Mouse (Mus musculus): ENCODE measurements around the gene Tmigd1. TPM values are rescaled to one million over a fixed set of nuclear protein-coding genes. Genes with fewer than 3 reads are reported as not detected.

Tmigd1 gene
- polyA plus RNA-seq, 1 experiment from 2014 or later = not detected

DNA sequence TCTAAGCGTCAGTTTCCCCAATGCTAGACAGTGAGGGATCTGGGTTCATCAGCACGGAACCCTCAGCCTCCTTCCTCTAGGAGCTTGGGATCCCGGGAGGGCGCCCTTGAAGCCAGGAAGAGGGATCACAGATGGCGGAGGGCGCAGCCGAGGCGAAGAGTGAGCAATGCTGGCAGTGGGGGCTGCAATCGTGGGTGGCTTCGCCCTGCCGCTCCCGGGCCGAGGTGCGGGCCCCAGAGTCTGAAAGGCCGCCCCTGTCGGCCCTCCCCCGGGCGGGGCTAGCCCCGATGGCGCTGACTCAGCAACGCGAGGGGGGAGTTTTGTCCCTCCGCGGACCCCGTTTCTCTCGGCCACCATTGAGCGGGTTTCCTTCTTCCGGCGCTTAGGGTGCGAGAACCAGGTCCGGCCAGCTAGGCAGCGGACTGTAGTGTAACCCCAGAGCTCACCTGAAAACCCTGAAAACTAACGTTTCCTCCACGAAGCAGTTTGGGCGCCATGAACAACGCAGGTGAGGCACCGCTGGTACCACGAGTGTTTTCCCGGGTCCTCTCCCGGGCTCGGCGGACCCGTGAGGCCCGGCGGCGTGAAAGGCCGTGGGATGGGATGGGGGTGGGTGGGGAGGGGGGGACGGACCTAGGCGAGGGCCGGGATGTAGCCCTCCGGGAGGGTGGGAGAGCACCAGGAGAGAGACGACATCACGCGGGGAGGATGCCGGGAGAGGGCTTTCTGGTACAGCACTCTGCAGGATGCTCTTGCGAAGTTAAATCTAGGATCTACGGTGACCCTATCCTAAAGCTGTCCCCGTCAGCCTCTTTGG lies 43.6 kb downstream of the Tmigd1 start:
- no peaks in the 10 kb centered on the region for H3K36me3 ChIP-seq (ENCODE audit: control insufficient read depth, insufficient read depth, low read length)
- H3K4me1 ChIP-seq (ENCODE audit: control insufficient read depth, insufficient read depth, low read length) = peaks cover 5% of the 10 kb centered on the region
- H3K9me3 ChIP-seq (ENCODE audit: control insufficient read depth, low read length) = no peaks in the 10 kb centered on the region
- peak overlapping the region; percentile 89 for H3K9ac ChIP-seq (ENCODE audit: low read length)
- H3K27me3 ChIP-seq (ENCODE audit: control insufficient read depth, insufficient read depth, low read length) = no peaks in the 10 kb centered on the region
- H3K4me3 ChIP-seq (ENCODE audit: low read depth, low read length) = peak overlapping the region; percentile 96
- WGBS = under 1% methylated on average over 58 of the region's 58 CpGs
- DNase-seq (ENCODE audit: low spot score, missing footprints) = peak; percentile 99
- H3K4me2 ChIP-seq = peak overlapping the region; percentile 75
- peak overlapping the region; percentile 51; the same call in 1 of the 2 replicates for H3K27ac ChIP-seq (ENCODE audit: low read depth, low read length)
- ATAC-seq (ENCODE audit: low FRiP score) = peak; percentile 95

DNA sequence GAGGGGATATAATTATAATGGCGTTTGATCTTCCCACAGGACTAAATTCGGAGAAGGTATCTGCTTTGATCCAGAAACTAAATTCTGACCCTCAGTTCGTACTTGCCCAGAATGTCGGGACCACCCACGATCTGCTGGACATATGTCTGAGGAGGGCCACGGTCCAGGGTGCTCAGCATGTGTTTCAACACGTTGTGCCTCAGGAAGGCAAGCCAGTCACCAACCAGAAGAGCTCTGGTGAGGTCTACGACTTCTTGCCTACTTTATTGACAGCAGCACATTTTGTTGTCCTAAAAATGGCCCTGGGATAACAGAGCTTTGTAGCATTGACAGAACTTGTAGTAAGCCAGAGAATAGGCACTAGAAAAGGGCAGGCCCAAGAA lies 44.2 kb downstream of the Tmigd1 start:
- ATAC-seq (ENCODE audit: low FRiP score) (peak; percentile 35; the same call in 1 of the 2 replicates), DNase-seq (ENCODE audit: low spot score, missing footprints) (no peak)
- Histone ChIP-seq H3K4me2 (peak overlapping the region; percentile 75), H3K36me3 (ENCODE audit: control insufficient read depth, insufficient read depth, low read length) (peaks cover 5% of the 10 kb centered on the region; the same call in 1 of the 2 replicates), H3K4me3 (ENCODE audit: low read depth, low read length) (peak overlapping the region; percentile 96), H3K4me1 (ENCODE audit: control insufficient read depth, insufficient read depth, low read length) (peaks cover 5% of the 10 kb centered on the region), H3K9me3 (ENCODE audit: control insufficient read depth, low read length) (no peaks in the 10 kb centered on the region), H3K9ac (ENCODE audit: low read length) (peak overlapping the region; percentile 89), H3K27ac (ENCODE audit: low read depth, low read length) (no peak overlapping the region), H3K27me3 (ENCODE audit: control insufficient read depth, insufficient read depth, low read length) (no peaks in the 10 kb centered on the region)
- WGBS = 6% methylated on average over 8 of the region's 8 CpGs

DNA sequence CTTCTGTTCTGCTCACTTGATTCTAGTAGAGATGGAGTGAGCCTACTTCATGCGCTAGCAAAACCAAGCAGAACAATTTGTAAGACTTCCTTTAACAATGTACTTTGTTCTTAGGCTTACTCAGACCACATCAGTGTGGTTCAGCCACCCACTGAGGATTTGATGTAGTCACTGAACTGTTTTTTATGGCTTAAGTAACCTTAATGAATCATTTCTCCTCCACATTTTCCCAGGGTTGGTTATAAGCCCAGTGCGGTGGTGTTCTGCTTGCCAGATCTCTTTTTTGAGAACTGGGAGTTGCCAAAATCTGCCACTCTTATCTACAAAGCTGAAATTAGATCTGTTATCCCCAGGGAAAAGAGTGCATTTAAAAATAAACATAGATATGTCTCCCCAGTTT lies 51.6 kb downstream of the Tmigd1 start:
- Histone ChIP-seq H3K27ac (ENCODE audit: low read depth, low read length) (no peak overlapping the region), H3K4me1 (ENCODE audit: control insufficient read depth, insufficient read depth, low read length) (no peaks in the 10 kb centered on the region), H3K9ac (ENCODE audit: low read length) (no peak overlapping the region), H3K9me3 (ENCODE audit: control insufficient read depth, low read length) (no peaks in the 10 kb centered on the region), H3K4me2 (no peak overlapping the region), H3K4me3 (ENCODE audit: low read depth, low read length) (no peak overlapping the region), H3K36me3 (ENCODE audit: control insufficient read depth, insufficient read depth, low read length) (peaks cover 13% of the 10 kb centered on the region), H3K27me3 (ENCODE audit: control insufficient read depth, insufficient read depth, low read length) (no peaks in the 10 kb centered on the region)
- ATAC-seq (ENCODE audit: low FRiP score) = no peak
- DNase-seq (ENCODE audit: low spot score, missing footprints) = no peak
- WGBS = 96% methylated on average over 2 of the region's 2 CpGs

DNA sequence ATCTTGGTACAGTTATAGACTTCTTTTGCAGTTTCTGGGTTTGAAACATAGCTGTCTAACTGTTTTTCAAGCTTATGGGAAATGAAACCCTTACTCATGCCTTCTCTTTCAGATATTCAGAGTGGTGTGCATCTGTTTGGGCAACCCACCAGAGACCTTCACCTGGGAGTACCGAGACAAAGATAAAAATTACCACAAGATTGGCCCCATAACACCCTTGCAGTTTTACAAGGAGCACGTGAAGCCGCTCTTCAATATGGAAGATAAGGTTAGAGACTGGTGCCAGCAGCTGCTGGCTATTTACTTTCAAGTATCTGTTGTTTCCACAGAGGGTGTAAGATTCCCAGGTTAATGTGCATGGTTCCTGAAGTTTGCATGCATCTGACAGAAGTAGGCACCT lies 63.7 kb downstream of the Tmigd1 start:
- 91% methylated on average over 3 of the region's 3 CpGs for WGBS
- Histone ChIP-seq H3K27ac (ENCODE audit: low read depth, low read length) (no peak overlapping the region), H3K4me1 (ENCODE audit: control insufficient read depth, insufficient read depth, low read length) (no peaks in the 10 kb centered on the region), H3K9me3 (ENCODE audit: control insufficient read depth, low read length) (no peaks in the 10 kb centered on the region), H3K27me3 (ENCODE audit: control insufficient read depth, insufficient read depth, low read length) (no peaks in the 10 kb centered on the region), H3K36me3 (ENCODE audit: control insufficient read depth, insufficient read depth, low read length) (peaks cover 24% of the 10 kb centered on the region), H3K4me2 (no peak overlapping the region), H3K9ac (ENCODE audit: low read length) (no peak overlapping the region), H3K4me3 (ENCODE audit: low read depth, low read length) (no peak overlapping the region)
- ATAC-seq (ENCODE audit: low FRiP score) (no peak), DNase-seq (ENCODE audit: low spot score, missing footprints) (no peak)

Other genes starting within 250 kb of the Tmigd1 start
- gene Bhlha9, start 229.7 kb upstream of the Tmigd1 start, polyA plus RNA-seq (2014; fragmentation: Nextera tagmentation; extraction: Ambion mirVana) = 0.14 TPM in 1 of 2 replicates, not detected in the other
- gene Trarg1, start 222.4 kb upstream of the Tmigd1 start, polyA plus RNA-seq (2014; fragmentation: Nextera tagmentation; extraction: Ambion mirVana) = 0.04 TPM in 1 of 2 replicates, not detected in the other
- gene Gosr1, start 138.6 kb upstream of the Tmigd1 start, polyA plus RNA-seq (2014; fragmentation: Nextera tagmentation; extraction: Ambion mirVana) = 29.1 and 29.3 TPM in 2 replicates
- 14.4 and 16.5 TPM in 2 replicates for gene Cpd, start 55.1 kb upstream of the Tmigd1 start, polyA plus RNA-seq (2014; fragmentation: Nextera tagmentation; extraction: Ambion mirVana)
- gene Blmh, start 22.6 kb downstream of the Tmigd1 start, polyA plus RNA-seq (2014; fragmentation: Nextera tagmentation; extraction: Ambion mirVana) = 183 and 197 TPM in 2 replicates
- 0.57 TPM in 2 replicates for gene Slc6a4, start 96.4 kb downstream of the Tmigd1 start, polyA plus RNA-seq (2014; fragmentation: Nextera tagmentation; extraction: Ambion mirVana)
- 56.2 and 58.2 TPM in 2 replicates for gene Nsrp1, start 176.3 kb downstream of the Tmigd1 start, polyA plus RNA-seq (2014; fragmentation: Nextera tagmentation; extraction: Ambion mirVana)

Measured in midbrain, embryonic 11.5 days (tissue).